Mouse (Mus musculus) CH12.LX (cell line): ENCODE measurements around the gene Kcnh6. TPM values are rescaled to one million over a fixed set of nuclear protein-coding genes. Genes with fewer than 3 reads are reported as not detected.

Source experiments
- DNase-seq: peaks from one replicate; pipeline ENCODE4 v3.0.0-alpha.2; 2013; ENCODE audit errors: extremely low read depth
- H3K27ac ChIP-seq: 2 replicates; pipeline ENCODE4 v1.5.1; 2012; ENCODE audit warnings: low read depth, mild to moderate bottlenecking, control low read depth, moderate library complexity; ENCODE audit not compliant: insufficient read depth
- H3K27me3 ChIP-seq: replicated peaks from 2 replicates; pipeline ENCODE3; 2012; ENCODE audit warnings: inconsistent platforms
- H3K36me3 ChIP-seq, 2 experiments: replicated peaks in 1 of 2; 2 replicates each; pipeline versions ENCODE3 to v1.6.1; 2012; ENCODE audit warnings: inconsistent platforms in 1 of 2, low read length in 1 of 2, mild to moderate bottlenecking in 1 of 2, mixed read lengths in 1 of 2, moderate library complexity in 1 of 2; ENCODE audit not compliant: control insufficient read depth in 1 of 2, insufficient read depth in 1 of 2
- H3K4me1 ChIP-seq, 2 experiments: 2 replicates each; pipeline ENCODE4 v1.6.1; 2012; ENCODE audit warnings: inconsistent platforms in 1 of 2, moderate library complexity in 1 of 2; ENCODE audit not compliant: insufficient read depth in 2 of 2, control insufficient read depth in 1 of 2
- H3K4me2 ChIP-seq: 2 replicates; pipeline ENCODE4 v1.6.1; 2012; ENCODE audit warnings: low read depth, mild to moderate bottlenecking, control low read depth; ENCODE audit not compliant: poor library complexity, insufficient read depth, severe bottlenecking
- H3K4me3 ChIP-seq, 3 experiments: fragments of 150-350 bp in 1 of 3; sonication (generic) in 1 of 3; replicated peaks in 1 of 3; 2 replicates each; pipeline versions ENCODE3 to v1.5.1; 2011 to 2012; ENCODE audit warnings: low read depth in 2 of 3, low read length in 2 of 3, mild to moderate bottlenecking in 2 of 3, moderate library complexity in 2 of 3, control low read depth in 1 of 3, improper control_type of control experiment in 1 of 3, inconsistent platforms in 1 of 3, mixed read lengths in 1 of 3; ENCODE audit not compliant: poor library complexity in 1 of 3
- H3K79me2 ChIP-seq: replicated peaks from 2 replicates; pipeline ENCODE4 v1.6.1; 2012; ENCODE audit warnings: mild to moderate bottlenecking, moderate library complexity; ENCODE audit not compliant: control insufficient read depth, poor library complexity, insufficient read depth, severe bottlenecking; ENCODE audit errors: extremely low read depth
- H3K9ac ChIP-seq: 2 replicates; pipeline ENCODE4 v1.6.1; 2012; ENCODE audit warnings: low read depth, mild to moderate bottlenecking, control low read depth, moderate library complexity; ENCODE audit not compliant: insufficient read depth
- H3K9me3 ChIP-seq: replicated peaks from 2 replicates; pipeline ENCODE3; 2012; ENCODE audit warnings: low read length, inconsistent platforms, mixed read lengths
- BHLHE40 ChIP-seq: IDR thresholded peaks from 2 replicates; pipeline ENCODE4 v1.6.1; 2011; ENCODE audit warnings: mild to moderate bottlenecking, low read depth, low read length, improper control_type of control experiment
- CHD1 ChIP-seq: IDR thresholded peaks from 2 replicates; pipeline ENCODE4 v1.6.1; 2012; ENCODE audit warnings: low read depth, low read length, improper control_type of control experiment, inconsistent platforms
- CTCF ChIP-seq, 2 experiments: IDR thresholded peaks in 1 of 2; conservative IDR thresholded peaks in 1 of 2; 2 replicates each; pipeline ENCODE4 v1.5.1; 2011 to 2012; ENCODE audit warnings: low read depth in 2 of 2, low read length in 2 of 2, improper control_type of control experiment in 1 of 2, inconsistent platforms in 1 of 2, mild to moderate bottlenecking in 1 of 2, moderate library complexity in 1 of 2
- ELF1 ChIP-seq: IDR thresholded peaks from 2 replicates; pipeline ENCODE4 v1.6.1; 2014; ENCODE audit warnings: low read depth, mild to moderate bottlenecking, inconsistent platforms, low read length, improper control_type of control experiment
- ETS1 ChIP-seq: conservative IDR thresholded peaks from 2 replicates; pipeline ENCODE4 v1.6.1; 2012; ENCODE audit warnings: low read depth, mild to moderate bottlenecking, inconsistent platforms, low read length, improper control_type of control experiment, moderate library complexity
- HCFC1 ChIP-seq: IDR thresholded peaks from 2 replicates; pipeline ENCODE4 v1.6.1; 2012; ENCODE audit warnings: low read depth, mild to moderate bottlenecking, inconsistent platforms, low read length, improper control_type of control experiment
- JUN ChIP-seq: IDR thresholded peaks from 2 replicates; pipeline ENCODE4 v1.6.1; 2011; ENCODE audit warnings: low read depth, mild to moderate bottlenecking, low read length, improper control_type of control experiment, moderate library complexity; ENCODE audit not compliant: insufficient read depth
- JUND ChIP-seq: conservative IDR thresholded peaks from 2 replicates; pipeline ENCODE4 v1.6.1; 2011; ENCODE audit warnings: low read depth, low read length, improper control_type of control experiment
- KAT2A ChIP-seq: IDR thresholded peaks from 2 replicates; pipeline ENCODE4 v1.6.1; 2012; ENCODE audit warnings: low read length, improper control_type of control experiment, inconsistent platforms; ENCODE audit not compliant: insufficient replicate concordance
- MAFK ChIP-seq: IDR thresholded peaks from 2 replicates; pipeline ENCODE4 v1.6.1; 2011; ENCODE audit warnings: low read length, improper control_type of control experiment; ENCODE audit not compliant: insufficient replicate concordance
- MEF2A ChIP-seq: IDR thresholded peaks from 2 replicates; pipeline ENCODE4 v1.6.1; 2014; ENCODE audit warnings: low read depth, mild to moderate bottlenecking, inconsistent platforms, low read length, improper control_type of control experiment, borderline replicate concordance
- MXI1 ChIP-seq: IDR thresholded peaks from 2 replicates; pipeline ENCODE4 v1.6.1; 2011; ENCODE audit warnings: mild to moderate bottlenecking, low read depth, low read length, improper control_type of control experiment
- NELFE ChIP-seq: IDR thresholded peaks from 2 replicates; pipeline ENCODE4 v1.6.1; 2011; ENCODE audit warnings: low read depth, low read length, improper control_type of control experiment
- PAX5 ChIP-seq: IDR thresholded peaks from 2 replicates; pipeline ENCODE4 v1.6.1; 2012; ENCODE audit warnings: low read length, inconsistent platforms, mixed read lengths
- POLR2AphosphoS2 ChIP-seq: IDR thresholded peaks from 2 replicates; pipeline ENCODE4 v1.6.1; 2011; ENCODE audit warnings: low read depth, low read length, improper control_type of control experiment
- RAD21 ChIP-seq: IDR thresholded peaks from 2 replicates; pipeline ENCODE4 v1.6.1; 2011; ENCODE audit warnings: low read depth, mild to moderate bottlenecking, low read length, improper control_type of control experiment, moderate library complexity
- RCOR1 ChIP-seq: conservative IDR thresholded peaks from 2 replicates; pipeline ENCODE4 v1.6.1; 2012; ENCODE audit warnings: low read depth, mild to moderate bottlenecking, inconsistent platforms, low read length, improper control_type of control experiment
- SIN3A ChIP-seq: IDR thresholded peaks from 2 replicates; pipeline ENCODE4 v1.6.1; 2012; ENCODE audit warnings: low read length, improper control_type of control experiment, inconsistent platforms
- TCF12 ChIP-seq: IDR thresholded peaks from 2 replicates; pipeline ENCODE4 v1.6.1; 2014; ENCODE audit warnings: low read depth, mild to moderate bottlenecking, inconsistent platforms, low read length, improper control_type of control experiment
- UBTF ChIP-seq: IDR thresholded peaks from 2 replicates; pipeline ENCODE4 v1.6.1; 2012; ENCODE audit warnings: low read depth, mild to moderate bottlenecking, inconsistent platforms, low read length, improper control_type of control experiment, moderate library complexity
- USF1 ChIP-seq: IDR thresholded peaks from 2 replicates; pipeline ENCODE4 v1.6.1; 2014; ENCODE audit warnings: low read depth, mild to moderate bottlenecking, inconsistent platforms, low read length, improper control_type of control experiment
- ZKSCAN1 ChIP-seq: IDR thresholded peaks from 2 replicates; pipeline ENCODE4 v1.6.1; 2012; ENCODE audit warnings: low read depth, inconsistent platforms, low read length, improper control_type of control experiment, borderline replicate concordance
- ZMIZ1 ChIP-seq: IDR thresholded peaks from 2 replicates; pipeline ENCODE4 v1.6.1; 2012; ENCODE audit warnings: low read depth, mild to moderate bottlenecking, inconsistent platforms, low read length, improper control_type of control experiment
- ZNF384 ChIP-seq: IDR thresholded peaks from 2 replicates; pipeline ENCODE4 v1.6.1; 2012; ENCODE audit warnings: low read depth, low read length, improper control_type of control experiment, inconsistent platforms
- dilution Hi-C: fragments of 300-500 bp; cut with MboI; formaldehyde crosslinking; loops from 2 replicates; pipeline ENCODE4 v1.14.3; 2020; ENCODE audit warnings: low sequenced_read_pairs; ENCODE audit not compliant: extremely low pct_unique_long_range_greater_than_20kb, extremely low pct_ligation_motif_present
- in situ Hi-C: fragments of 300-500 bp; cut with MboI; formaldehyde crosslinking; loops from 3 replicates; pipeline ENCODE4 v1.14.3; 2019; ENCODE audit warnings: low sequenced_read_pairs, low pct_ligation_motif_present, low pct_unique_long_range_greater_than_20kb, mixed read lengths
- polyA plus RNA-seq: library from polyadenylated mRNA; unstranded; fragments of >175 nt; gene quantifications from 2 replicates; pipeline ENCODE4 v1.2.1, GENCODE M21; 2012; ENCODE audit warnings: low read depth; ENCODE audit not compliant: insufficient read length
- total RNA-seq, 2 experiments: library from RNA; depleted of rRNA; stranded (reverse); fragments of 300-350 nt in 1 of 2; fragments of >200 nt in 1 of 2; gene quantifications; 2 replicates each; pipeline ENCODE4 v1.2.3; 2012 to 2014

The Kcnh6 gene
- total and polyA plus RNA-seq, 3 experiments, result 0.19 to 0.25 TPM; not detected in 1

DNA sequence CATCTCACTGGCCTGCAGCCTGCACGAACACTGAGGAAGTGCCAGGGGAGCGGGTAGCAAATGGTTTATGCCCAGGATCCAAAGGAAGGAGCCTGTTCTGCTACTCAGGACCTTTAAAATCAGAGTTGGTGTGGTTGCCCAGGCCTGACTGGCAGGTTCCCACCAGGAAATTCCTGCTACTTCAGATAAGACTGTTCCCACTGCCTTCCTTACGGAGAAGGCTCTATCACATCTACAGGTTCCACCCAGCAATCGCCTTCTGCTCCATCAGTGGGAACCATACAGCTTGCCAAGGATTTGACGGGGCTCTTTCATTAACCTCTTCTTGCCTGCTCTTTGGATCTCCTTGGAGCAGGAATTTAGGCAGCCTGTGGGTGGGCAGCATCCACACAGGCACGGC, 20.5 kb upstream of the Kcnh6 start:
- Histone ChIP-seq H3K27me3 (peaks cover 83% of the 10 kb centered on the region), H3K4me2 (no peak overlapping the region)
- TF ChIP-seq CHD1 (no peak), POLR2AphosphoS2 (no peak)
- TF ChIP-seq, all 38 proteins: peak for 0
- H3K9ac ChIP-seq, result no peak overlapping the region
- no peaks in the 10 kb centered on the region for H3K4me1 ChIP-seq
- dilution Hi-C loops (no loop called here), in situ Hi-C loops (no loop called here)
- no peak for DNase-seq
- no peak overlapping the region for H3K27ac ChIP-seq
- no peaks in the 10 kb centered on the region for H3K79me2 ChIP-seq
- peaks cover 6% of the 10 kb centered on the region for H3K9me3 ChIP-seq
- no peaks in the 10 kb centered on the region for H3K36me3 ChIP-seq
- H3K4me3 ChIP-seq, result no peak overlapping the region

DNA sequence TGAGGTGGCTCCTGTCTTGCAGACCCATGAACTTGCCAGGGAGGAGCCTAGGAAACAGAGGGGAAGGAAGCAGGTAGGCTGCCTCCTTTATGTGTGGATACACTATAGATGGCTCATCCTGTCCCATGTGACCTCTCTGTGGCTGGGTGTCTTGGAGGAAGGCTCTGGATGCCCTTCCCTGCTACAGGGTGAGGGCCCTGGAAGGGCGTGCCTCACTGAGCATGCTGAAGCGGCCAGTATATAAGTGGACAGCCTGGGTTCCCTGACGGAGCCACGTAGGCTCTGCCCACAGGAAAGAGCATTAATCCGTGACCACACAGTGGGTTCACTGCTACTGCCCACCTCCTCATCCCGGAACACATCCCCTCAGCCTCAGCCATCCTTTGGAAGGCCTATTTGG, 18.5 kb upstream of the Kcnh6 start:
- dilution Hi-C loops, result no loop called here

DNA sequence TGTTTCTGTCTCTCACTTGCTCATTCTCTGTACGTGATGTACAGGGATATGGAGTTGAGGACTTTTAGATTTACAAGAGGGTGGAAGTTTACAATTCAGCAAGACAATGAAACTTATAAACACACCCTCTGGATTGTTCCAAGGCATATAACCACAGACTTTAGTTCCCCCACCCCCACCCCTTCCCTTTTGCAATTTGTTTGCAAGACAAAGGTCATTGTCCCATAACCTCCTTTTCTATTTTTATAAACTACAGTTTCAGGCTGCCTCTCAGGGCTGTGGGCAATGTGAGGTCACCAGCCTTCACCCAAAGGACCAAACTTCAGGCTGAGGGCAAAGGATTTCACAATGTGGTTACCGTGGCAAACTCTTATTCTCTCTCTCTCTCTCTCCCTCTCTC, 17.7 kb upstream of the Kcnh6 start:
- in situ Hi-C loops (loop anchor here (10.0 kb wide), 1 partner anchor 55 kb away; no protein-coding TSS in a partner anchor), dilution Hi-C loops (no loop called here)
- no peaks in the 10 kb centered on the region for H3K79me2 ChIP-seq
- H3K4me2 ChIP-seq, result no peak overlapping the region
- no peaks in the 10 kb centered on the region for H3K36me3 ChIP-seq
- peaks cover 10% of the 10 kb centered on the region for H3K9me3 ChIP-seq
- no peak overlapping the region for H3K9ac ChIP-seq
- H3K4me1 ChIP-seq, result no peaks in the 10 kb centered on the region
- no peak overlapping the region for H3K4me3 ChIP-seq
- peaks cover 84% of the 10 kb centered on the region for H3K27me3 ChIP-seq
- no peak overlapping the region for H3K27ac ChIP-seq
- no peak for TF ChIP-seq ZNF384
- TF ChIP-seq JUND, result no peak
- TF ChIP-seq PAX5, result no peak
- TF ChIP-seq HCFC1, result no peak
- TF ChIP-seq USF1, result no peak
- no peak for TF ChIP-seq ZMIZ1
- no peak for TF ChIP-seq CTCF (conservative IDR thresholded peaks at IDR 0.05 in 1 of 2, IDR thresholded peaks at IDR 0.05 in 1 of 2; ENCODE audit: low read depth in 2 of 2, low read length in 2 of 2)
- TF ChIP-seq MAFK, result no peak
- TF ChIP-seq ETS1, result no peak
- no peak for TF ChIP-seq CHD1
- DNase-seq, result no peak

More for the DNA sequence above, 18.5 kb upstream of the Kcnh6 start:
- no peak overlapping the region for H3K4me3 ChIP-seq
- no peaks in the 10 kb centered on the region for H3K4me1 ChIP-seq
- in situ Hi-C loops, result no loop called here
- no peak overlapping the region for H3K27ac ChIP-seq
- peaks cover 84% of the 10 kb centered on the region for H3K27me3 ChIP-seq
- H3K4me2 ChIP-seq, result no peak overlapping the region
- H3K9me3 ChIP-seq, result peaks cover 7% of the 10 kb centered on the region
- H3K36me3 ChIP-seq, result no peaks in the 10 kb centered on the region
- no peak for DNase-seq
- no peaks in the 10 kb centered on the region for H3K79me2 ChIP-seq
- H3K9ac ChIP-seq, result no peak overlapping the region
- TF ChIP-seq KAT2A, result no peak
- TF ChIP-seq ZNF384, result no peak
- no peak for TF ChIP-seq RAD21
- no peak for TF ChIP-seq SIN3A
- TF ChIP-seq ZMIZ1, result no peak
- no peak for TF ChIP-seq RCOR1
- no peak for TF ChIP-seq CHD1
- no peak for TF ChIP-seq JUN
- no peak for TF ChIP-seq ETS1
- TF ChIP-seq MEF2A, result no peak
- TF ChIP-seq BHLHE40, result no peak
- no peak for TF ChIP-seq TCF12
- TF ChIP-seq NELFE, result no peak
- TF ChIP-seq UBTF, result no peak
- no peak for TF ChIP-seq ZKSCAN1
- TF ChIP-seq MXI1, result no peak
- TF ChIP-seq ELF1, result no peak
- no peak for TF ChIP-seq JUND
